9 mouse cellular contexts compared by ENCODE assay signal in genomic region chrX:73410880-73411517, GRCm38 (mm10). TPM values are rescaled to one million over a fixed set of nuclear protein-coding genes. Genes with fewer than 3 reads are reported as not detected.
DNase-seq lines count a peak whose midpoint lies in the region; ATAC-seq lines count a peak whose summit lies in the region.
"Had no signal": no experiment of that assay in that cellular context is flagged by ENCODE, and none has a peak within 500 bp of the region (broad histone marks: within the 10 kb centered on the region; RNA-seq: fewer than 3 reads in every experiment).

TSS of gene Zfp92 (plus strand) at chrX:73411096.

- peak; percentile 26 to 30 for DNase-seq in adrenal gland, postnatal 36 days
- DNase-seq in adrenal gland, adult 8-10 months = no peak
- DNase-seq in neural tube, embryonic 11.5 days (ENCODE audit: low spot score) = peak; percentile 13
- DNase-seq in neural tube, embryonic 10.5 days (ENCODE audit: extremely low spot score, low spot score) = no peak
- DNase-seq in thymus, postnatal 4 days = peak; percentile 50
- no peak for DNase-seq in cerebellum, postnatal 36 days

- H3K27me3 ChIP-seq in neural tube, embryonic 11.5 days (ENCODE audit: control insufficient read depth, insufficient read depth, low read length) = no peaks in the 10 kb centered on the region
- peaks cover 4% of the 10 kb centered on the region; the same call in 1 of the 2 replicates for H3K27me3 ChIP-seq in intestine, embryonic 15.5 days (replicated peaks)

- H3K27ac ChIP-seq in neural tube, embryonic 11.5 days (ENCODE audit: low read depth, low read length) = no peak within 1 kb of the TSS
- H3K27ac ChIP-seq in intestine, embryonic 15.5 days = no peak within 1 kb of the TSS

- no peaks in the 10 kb centered on the region for H3K4me1 ChIP-seq in neural tube, embryonic 11.5 days (ENCODE audit: control insufficient read depth, insufficient read depth, low read length)
- no peaks in the 10 kb centered on the region for H3K4me1 ChIP-seq in intestine, embryonic 15.5 days (replicated peaks)

- WGBS in neural tube, embryonic 11.5 days = 13% methylated on average over 19 of the region's 20 CpGs
- WGBS in intestine, embryonic 15.5 days = 22% methylated on average over 20 of the region's 20 CpGs

- H3K4me3 ChIP-seq in neural tube, embryonic 11.5 days (ENCODE audit: low read depth, low read length) = peak within 1 kb of the TSS; percentile 8; the same call in 1 of the 2 replicates
- peak within 1 kb of the TSS; percentile 18; the same call in 1 of the 2 replicates for H3K4me3 ChIP-seq in intestine, embryonic 15.5 days (replicated peaks)

- H3K9me3 ChIP-seq in neural tube, embryonic 11.5 days (ENCODE audit: control insufficient read depth, low read length) = no peaks in the 10 kb centered on the region
- no peaks in the 10 kb centered on the region for H3K9me3 ChIP-seq in intestine, embryonic 15.5 days

- H3K36me3 ChIP-seq in neural tube, embryonic 11.5 days (ENCODE audit: control insufficient read depth, insufficient read depth, low read length) = no peaks in the 10 kb centered on the region
- no peaks in the 10 kb centered on the region for H3K36me3 ChIP-seq in intestine, embryonic 15.5 days

- ATAC-seq in neural tube, embryonic 11.5 days (ENCODE audit: insufficient read depth, low FRiP score, low TSS enrichment) = no peak
- peak; percentile 75 for ATAC-seq in intestine, embryonic 15.5 days
- ATAC-seq in megakaryocyte-erythroid progenitor cell, adult 5-6 weeks (replicated peaks; ENCODE audit: low FRiP score, low TSS enrichment, poor library complexity, severe bottlenecking) = 0 out of 2 replicates have a peak, but pooled peaks have one; percentile 30

- H3K9ac ChIP-seq in neural tube, embryonic 11.5 days (ENCODE audit: low read length) = no peak within 1 kb of the TSS
- no peak within 1 kb of the TSS for H3K9ac ChIP-seq in intestine, embryonic 15.5 days

- peak within 1 kb of the TSS; percentile 39 for H3K4me2 ChIP-seq in neural tube, embryonic 11.5 days (ENCODE audit: low read depth)
- H3K4me2 ChIP-seq in intestine, embryonic 15.5 days (replicated peaks) = peak within 1 kb of the TSS; percentile 59

RNA-seq across cellular contexts. Expression of gene Zfp92, which starts in this region (rescaled TPM):
- total RNA-seq in adrenal gland, postnatal 36 days (2021) = under 1 TPM; 0.43 to 0.60 TPM
- 1 to 10 TPM in 1 of 4 experiments, under 1 TPM in 3; 0.42 to 1.1 (median 0.64) TPM for total RNA-seq in adrenal gland, adult 8-10 months (2022)
- not detected in 2 replicates for polyA plus RNA-seq in neural tube, embryonic 11.5 days (2014; fragmentation: Nextera tagmentation; extraction: Ambion mirVana)
- polyA plus RNA-seq in intestine, embryonic 15.5 days (2015; fragmentation: Nextera tagmentation; extraction: Ambion mirVana) = 0.32 and 0.54 TPM in 2 replicates
- total RNA-seq in megakaryocyte-erythroid progenitor cell, adult 5-6 weeks (2014; fragmentation: Nextera tagmentation) = 0.04 TPM in 1 of 2 replicates, not detected in the other
- not detected in 2 replicates for total RNA-seq in megakaryocyte-erythroid progenitor cell, adult 5-6 weeks (2017)
- total RNA-seq: neutrophil, adult 5-6 weeks had no signal

Comparison
In these comparisons a context has a peak if more than half of its experiments do, and no peak if none do; other contexts are left out.
1. Peak in DNase-seq in adrenal gland, postnatal 36 days; RNA of the gene not detected or under 1 TPM.
2. Peak in DNase-seq, H3K4me3 ChIP-seq and H3K4me2 ChIP-seq in neural tube, embryonic 11.5 days; RNA of the gene not detected or under 1 TPM.
3. Peak in ATAC-seq, H3K4me3 ChIP-seq and H3K4me2 ChIP-seq in intestine, embryonic 15.5 days; RNA of the gene not detected or under 1 TPM.
4. Peak in ATAC-seq in megakaryocyte-erythroid progenitor cell, adult 5-6 weeks; RNA of the gene not detected or under 1 TPM.